Comparison of ENCODE assay signal across 7 mouse cellular contexts in genomic region chr7:99965020-99965841, GRCm38 (mm10). TPM values are rescaled to one million over a fixed set of nuclear protein-coding genes. Genes with fewer than 3 reads are reported as not detected.
DNase-seq lines count a peak whose midpoint lies in the region; ATAC-seq and TF ChIP-seq lines count a peak whose summit lies in the region.

No protein-coding gene starts in this region.

- no peaks in the 10 kb centered on the region for H3K36me3 ChIP-seq in forebrain, postnatal 0 days (ENCODE audit: insufficient read depth)
- H3K36me3 ChIP-seq in liver, postnatal 0 days (replicated peaks; ENCODE audit: insufficient read depth, low read length): no peaks in the 10 kb centered on the region
- no peaks in the 10 kb centered on the region for H3K36me3 ChIP-seq in stomach, embryonic 14.5 days (ENCODE audit: control insufficient read depth, insufficient read depth, low read length)

- peak overlapping the region; percentile 57 for H3K9ac ChIP-seq in forebrain, postnatal 0 days
- H3K9ac ChIP-seq in liver, postnatal 0 days (replicated peaks): no peak overlapping the region
- no peak overlapping the region for H3K9ac ChIP-seq in stomach, embryonic 14.5 days (replicated peaks; ENCODE audit: low read depth, low read length)

- H3K4me1 ChIP-seq in forebrain, postnatal 0 days (ENCODE audit: insufficient read depth): peaks cover 45% of the 10 kb centered on the region
- H3K4me1 ChIP-seq in liver, postnatal 0 days (ENCODE audit: insufficient read depth): peaks cover 64% of the 10 kb centered on the region
- peaks cover 41% of the 10 kb centered on the region for H3K4me1 ChIP-seq in stomach, embryonic 14.5 days (ENCODE audit: control insufficient read depth, insufficient read depth, low read length)

- DNase-seq in Muller cell, postnatal 12 days (ENCODE audit: inconsistent ontology term): peak; percentile 26
- peak; percentile 67 for DNase-seq in brain, embryonic 18.5 days (ENCODE audit: low read depth, low spot score)
- peak; percentile 86 for DNase-seq in forebrain, postnatal 0 days
- peak; percentile 44 to 54 for DNase-seq in kidney, adult 8-10 months
- DNase-seq in liver, postnatal 0 days: no peak
- no peak for DNase-seq in natural killer cell, adult 2 months (ENCODE audit: low spot score in 2 of 2)

- H3K9me3 ChIP-seq in forebrain, postnatal 0 days (ENCODE audit: low read length): no peaks in the 10 kb centered on the region
- H3K9me3 ChIP-seq in liver, postnatal 0 days (ENCODE audit: low read length): no peaks in the 10 kb centered on the region
- H3K9me3 ChIP-seq in stomach, embryonic 14.5 days (ENCODE audit: control insufficient read depth, low read depth, low read length): no peaks in the 10 kb centered on the region

- 22% methylated on average over 9 of the region's 9 CpGs for WGBS in forebrain, postnatal 0 days
- 52% methylated on average over 9 of the region's 9 CpGs for WGBS in liver, postnatal 0 days (ENCODE audit: insufficient replicate concordance)
- WGBS in stomach, embryonic 14.5 days: 20% methylated on average over 9 of the region's 9 CpGs

- no peak for TF ChIP-seq CTCF in forebrain, postnatal 0 days (IDR thresholded peaks at IDR 0.05; ENCODE audit: low read depth)
- no peak for TF ChIP-seq CTCF in liver, postnatal 0 days (IDR thresholded peaks at IDR 0.05; ENCODE audit: low read depth)

- peak overlapping the region; percentile 18 for H3K4me3 ChIP-seq in forebrain, postnatal 0 days (ENCODE audit: low read depth, low read length)
- H3K4me3 ChIP-seq in liver, postnatal 0 days (ENCODE audit: low read depth, low read length): no peak overlapping the region
- H3K4me3 ChIP-seq in stomach, embryonic 14.5 days (ENCODE audit: low read depth, low read length): no peak overlapping the region

- ATAC-seq in forebrain, postnatal 0 days: peak; percentile 86
- 0 out of 2 replicates have a peak, but pooled peaks have one; percentile 16 for ATAC-seq in liver, postnatal 0 days
- ATAC-seq in stomach, embryonic 14.5 days (ENCODE audit: insufficient number of reproducible peaks, insufficient read depth, low FRiP score, low read depth): peak; percentile 23; the same call in 1 of the 2 replicates

- peak overlapping the region; percentile 97 for H3K27ac ChIP-seq in forebrain, postnatal 0 days (ENCODE audit: low read depth, low read length)
- H3K27ac ChIP-seq in liver, postnatal 0 days (ENCODE audit: low read depth): peak overlapping the region; percentile 74
- peak overlapping the region; percentile 73 for H3K27ac ChIP-seq in stomach, embryonic 14.5 days (ENCODE audit: low read length)

- TF ChIP-seq EP300 in liver, postnatal 0 days (IDR thresholded peaks at IDR 0.05; ENCODE audit: low read depth): no peak

- H3K27me3 ChIP-seq in forebrain, postnatal 0 days (ENCODE audit: insufficient read depth, low read length): no peaks in the 10 kb centered on the region
- H3K27me3 ChIP-seq in liver, postnatal 0 days (ENCODE audit: insufficient read depth, low read length): no peaks in the 10 kb centered on the region
- H3K27me3 ChIP-seq in stomach, embryonic 14.5 days (ENCODE audit: control insufficient read depth, insufficient read depth, low read length): no peaks in the 10 kb centered on the region

- H3K4me2 ChIP-seq in forebrain, postnatal 0 days (ENCODE audit: low read depth): peak overlapping the region; percentile 49
- no peak overlapping the region for H3K4me2 ChIP-seq in liver, postnatal 0 days (ENCODE audit: low read depth, low read length)
- 0 out of 2 replicates have a peak overlapping the region, but pooled peaks have one; percentile 17 for H3K4me2 ChIP-seq in stomach, embryonic 14.5 days (replicated peaks; ENCODE audit: low read depth, low read length)

RNA-seq across cellular contexts. Expression of gene Rnf169, which starts 15.0 kb away (rescaled TPM):
- 23.6 and 24.9 TPM in 2 replicates for total RNA-seq in forebrain, postnatal 0 days (2014; rRNA removed)
- polyA plus RNA-seq in forebrain, postnatal 0 days (2015; fragmentation: Nextera tagmentation; extraction: Ambion mirVana): 2.6 and 4.3 TPM in 2 replicates
- polyA plus RNA-seq in liver, postnatal 0 days (2015; fragmentation: Nextera tagmentation; extraction: Ambion mirVana): 2.5 and 2.8 TPM in 2 replicates
- 8.9 and 9.9 TPM in 2 replicates for polyA plus RNA-seq in stomach, embryonic 14.5 days (2014; fragmentation: Nextera tagmentation; extraction: Ambion mirVana)

RNA-seq across cellular contexts. Expression of gene Chrdl2, which starts 40.7 kb away (rescaled TPM):
- not detected in 2 replicates for total RNA-seq in forebrain, postnatal 0 days (2014; rRNA removed)
- polyA plus RNA-seq in forebrain, postnatal 0 days (2015; fragmentation: Nextera tagmentation; extraction: Ambion mirVana): 0.15 and 0.67 TPM in 2 replicates
- not detected in 2 replicates for polyA plus RNA-seq in liver, postnatal 0 days (2015; fragmentation: Nextera tagmentation; extraction: Ambion mirVana)
- polyA plus RNA-seq in stomach, embryonic 14.5 days (2014; fragmentation: Nextera tagmentation; extraction: Ambion mirVana): 1.0 and 1.4 TPM in 2 replicates

Comparison
In these comparisons a context has a peak if more than half of its experiments do, and no peak if none do; other contexts are left out.
1. DNase-seq: peak in Muller cell, postnatal 12 days (single experiment), brain, embryonic 18.5 days (single experiment), forebrain, postnatal 0 days (single experiment) and kidney, adult 8-10 months (2 of 2); none in liver, postnatal 0 days (single experiment) and natural killer cell, adult 2 months (0 of 2).
2. ATAC-seq: peak in every context shown above with its lines; median percentile 86 in forebrain, postnatal 0 days; 23 in stomach, embryonic 14.5 days; 16 in liver, postnatal 0 days.
3. Peak in every context shown above with its lines, with median percentiles within 50 percentile points of each other: H3K27ac ChIP-seq.